Mouse (Mus musculus) spleen, embryonic (tissue): Measurements from ENCODE around the gene Bcl9l.

Experiments
- CTCF ChIA-PET: fragments of 350-600 bp; sonication (Branson Sonifier 250); formaldehyde crosslinking; loops from one replicate; lab custom pipeline; 2022; lab: Charles Lee

Gene Bcl9l

GRCm38 (mm10) chr9:44482112-44482511, 513 bp upstream of the Bcl9l start:
- CTCF ChIA-PET = interaction anchor here (0.6 to 3.7 kb wide), 6 partner anchors 9 to 184 kb away, joined by 3 to 20 read pairs (median 6); no protein-coding TSS in a partner anchor

GRCm38 (mm10) chr9:44483041-44483509, 450 bp downstream of the Bcl9l start:
- CTCF ChIA-PET = interaction anchor here (0.6 to 3.7 kb wide), 4 partner anchors 10 to 40 kb away, joined by 3 to 20 read pairs (median 4); no protein-coding TSS in a partner anchor

- CTCF ChIA-PET = interaction anchor here (0.6 to 3.7 kb wide), 4 partner anchors 12 to 358 kb away, joined by 3 to 20 read pairs (median 4); no protein-coding TSS in a partner anchor
These were observed 952 bp downstream of the Bcl9l start for GRCm38 (mm10) chr9:44483510-44484044.

GRCm38 (mm10) chr9:44484311-44485104, 1.9 kb downstream of the Bcl9l start:
- CTCF ChIA-PET = interaction anchor here (0.5 to 3.7 kb wide), 7 partner anchors 11 to 370 kb away, joined by 3 to 20 read pairs (median 5); no protein-coding TSS in a partner anchor

GRCm38 (mm10) chr9:44485105-44485515, 2.5 kb downstream of the Bcl9l start:
- CTCF ChIA-PET = interaction anchor here (0.5 to 0.7 kb wide), 4 partner anchors 13 to 370 kb away, joined by 4 to 7 read pairs (median 6); no protein-coding TSS in a partner anchor

- CTCF ChIA-PET = no interaction called here
These were observed 3.0 kb downstream of the Bcl9l start for GRCm38 (mm10) chr9:44485516-44486161.

- CTCF ChIA-PET = no interaction called here
These were observed 3.7 kb downstream of the Bcl9l start for GRCm38 (mm10) chr9:44486335-44486734.

GRCm38 (mm10) chr9:44486741-44487421, 4.3 kb downstream of the Bcl9l start:
- CTCF ChIA-PET = interaction anchor here (0.6 kb wide), 1 partner anchor 170 kb away, joined by 13 read pairs; no protein-coding TSS in a partner anchor

- CTCF ChIA-PET = interaction anchor here (0.7 kb wide), 1 partner anchor 21 kb away, joined by 4 read pairs; no protein-coding TSS in a partner anchor
These were observed 4.8 kb downstream of the Bcl9l start for GRCm38 (mm10) chr9:44487441-44487840.

- CTCF ChIA-PET = no interaction called here
These were observed 5.8 kb downstream of the Bcl9l start for GRCm38 (mm10) chr9:44488416-44488815.

- CTCF ChIA-PET = no interaction called here
These were observed 6.3 kb downstream of the Bcl9l start for GRCm38 (mm10) chr9:44488855-44489381.

GRCm38 (mm10) chr9:44489651-44490085, 7.0 kb downstream of the Bcl9l start:
- CTCF ChIA-PET = interaction anchor here (0.6 kb wide), 1 partner anchor 213 kb away, joined by 7 read pairs; no protein-coding TSS in a partner anchor

GRCm38 (mm10) chr9:44490086-44490967, 7.7 kb downstream of the Bcl9l start:
- CTCF ChIA-PET = interaction anchor here (0.6 to 0.8 kb wide), 2 partner anchors 213 to 268 kb away, joined by 3 to 7 read pairs; no protein-coding TSS in a partner anchor

GRCm38 (mm10) chr9:44491351-44491750, 8.7 kb downstream of the Bcl9l start:
- CTCF ChIA-PET = interaction anchor here (0.8 kb wide), 2 partner anchors 267 to 302 kb away, joined by 3 to 4 read pairs; no protein-coding TSS in a partner anchor

- CTCF ChIA-PET = interaction anchor here (0.6 kb wide), 1 partner anchor 11 kb away, joined by 7 read pairs; no protein-coding TSS in a partner anchor
These were observed 10.2 kb downstream of the Bcl9l start for GRCm38 (mm10) chr9:44492631-44493461.

GRCm38 (mm10) chr9:44494261-44494862, 11.7 kb downstream of the Bcl9l start:
- CTCF ChIA-PET = interaction anchor here (3.7 kb wide), 1 partner anchor 12 kb away, joined by 20 read pairs; the partner anchor contains the start of gene Bcl9l

- CTCF ChIA-PET = interaction anchor here (3.7 kb wide), 1 partner anchor 13 kb away, joined by 20 read pairs; the partner anchor contains the start of gene Bcl9l
These were observed 12.5 kb downstream of the Bcl9l start for GRCm38 (mm10) chr9:44494863-44495809.
